Mouse (Mus musculus): Measurements from ENCODE around the gene Zbtb20. TPM values are rescaled to one million over a fixed set of nuclear protein-coding genes. Genes with fewer than 3 reads are reported as not detected.

The Zbtb20 gene
- polyA plus RNA-seq, 1 experiment from 2014 or later, result 47.6 TPM

GRCm38 (mm10) chr16:43604399-43605013 is 728.8 kb downstream of the Zbtb20 start:
- 38% methylated on average over 4 of the region's 4 CpGs for WGBS
- peaks cover 8% of the 10 kb centered on the region; the same call in 1 of the 2 replicates for H3K36me3 ChIP-seq

GRCm38 (mm10) chr16:43607086-43607485 is 731.4 kb downstream of the Zbtb20 start:
- peaks cover 9% of the 10 kb centered on the region for H3K4me1 ChIP-seq (replicated peaks)
- H3K9ac ChIP-seq, result no peak overlapping the region
- no peak overlapping the region for H3K4me2 ChIP-seq
- H3K4me3 ChIP-seq, result no peak overlapping the region
- no peaks in the 10 kb centered on the region for H3K27me3 ChIP-seq
- ATAC-seq (replicated peaks; ENCODE audit: insufficient number of reproducible peaks, insufficient read depth, low FRiP score, low read depth), result no peak
- no peak overlapping the region for H3K27ac ChIP-seq
- H3K9me3 ChIP-seq (replicated peaks), result no peaks in the 10 kb centered on the region
- H3K36me3 ChIP-seq, result peaks cover 18% of the 10 kb centered on the region; the same call in 1 of the 2 replicates

More at GRCm38 (mm10) chr16:43604399-43605013, 728.8 kb downstream of the Zbtb20 start:
- Histone ChIP-seq H3K27me3 (no peaks in the 10 kb centered on the region), H3K4me1 (replicated peaks) (peaks cover 2% of the 10 kb centered on the region), H3K27ac (no peak overlapping the region), H3K4me3 (no peak overlapping the region), H3K9ac (no peak overlapping the region), H3K9me3 (replicated peaks) (no peaks in the 10 kb centered on the region), H3K4me2 (no peak overlapping the region)
- ATAC-seq (replicated peaks; ENCODE audit: insufficient number of reproducible peaks, insufficient read depth, low FRiP score, low read depth), result no peak

- Histone ChIP-seq H3K27ac (no peak overlapping the region), H3K4me3 (no peak overlapping the region), H3K27me3 (no peaks in the 10 kb centered on the region)
Measured at GRCm38 (mm10) chr16:43608066-43608465, 732.4 kb downstream of the Zbtb20 start.

GRCm38 (mm10) chr16:43610375-43610774 is 734.7 kb downstream of the Zbtb20 start:
- H3K4me1 ChIP-seq (replicated peaks), result peaks cover 11% of the 10 kb centered on the region
- H3K4me2 ChIP-seq, result no peak overlapping the region
- H3K36me3 ChIP-seq, result peaks cover 18% of the 10 kb centered on the region; the same call in 1 of the 2 replicates
- no peaks in the 10 kb centered on the region for H3K9me3 ChIP-seq (replicated peaks)
- H3K27ac ChIP-seq, result peak overlapping the region; percentile 35
- 63% methylated on average over 10 of the region's 10 CpGs for WGBS
- no peaks in the 10 kb centered on the region for H3K27me3 ChIP-seq
- H3K4me3 ChIP-seq, result no peak overlapping the region
- H3K9ac ChIP-seq, result no peak overlapping the region
- peak; percentile 67 for ATAC-seq (replicated peaks; ENCODE audit: insufficient number of reproducible peaks, insufficient read depth, low FRiP score, low read depth)

More at GRCm38 (mm10) chr16:43608066-43608465, 732.4 kb downstream of the Zbtb20 start:
- no peak overlapping the region for H3K4me2 ChIP-seq
- ATAC-seq (replicated peaks; ENCODE audit: insufficient number of reproducible peaks, insufficient read depth, low FRiP score, low read depth), result no peak
- H3K36me3 ChIP-seq, result peaks cover 18% of the 10 kb centered on the region; the same call in 1 of the 2 replicates
- H3K9me3 ChIP-seq (replicated peaks), result no peaks in the 10 kb centered on the region
- peaks cover 9% of the 10 kb centered on the region for H3K4me1 ChIP-seq (replicated peaks)
- no peak overlapping the region for H3K9ac ChIP-seq

GRCm38 (mm10) chr16:43616348-43616747 is 740.7 kb downstream of the Zbtb20 start:
- 52% methylated on average over 4 of the region's 4 CpGs for WGBS
- no peak for ATAC-seq (replicated peaks; ENCODE audit: insufficient number of reproducible peaks, insufficient read depth, low FRiP score, low read depth)
- H3K4me1 ChIP-seq (replicated peaks), result peaks cover 21% of the 10 kb centered on the region
- H3K9me3 ChIP-seq (replicated peaks), result no peaks in the 10 kb centered on the region
- H3K4me3 ChIP-seq, result no peak overlapping the region
- no peak overlapping the region for H3K4me2 ChIP-seq
- H3K27ac ChIP-seq, result peak overlapping the region; percentile 48; the same call in 1 of the 2 replicates
- H3K9ac ChIP-seq, result no peak overlapping the region
- no peaks in the 10 kb centered on the region for H3K27me3 ChIP-seq
- peaks cover 8% of the 10 kb centered on the region; the same call in 1 of the 2 replicates for H3K36me3 ChIP-seq

GRCm38 (mm10) chr16:43617346-43617745 is 741.7 kb downstream of the Zbtb20 start:
- peaks cover 23% of the 10 kb centered on the region for H3K4me1 ChIP-seq (replicated peaks)
- H3K4me3 ChIP-seq, result no peak overlapping the region
- H3K36me3 ChIP-seq, result peaks cover 8% of the 10 kb centered on the region; the same call in 1 of the 2 replicates
- 86% methylated on average over 6 of the region's 6 CpGs for WGBS
- H3K9me3 ChIP-seq (replicated peaks), result no peaks in the 10 kb centered on the region
- H3K27me3 ChIP-seq, result no peaks in the 10 kb centered on the region
- no peak overlapping the region for H3K4me2 ChIP-seq
- no peak overlapping the region for H3K9ac ChIP-seq
- H3K27ac ChIP-seq, result no peak overlapping the region
- no peak for ATAC-seq (replicated peaks; ENCODE audit: insufficient number of reproducible peaks, insufficient read depth, low FRiP score, low read depth)

- no peak overlapping the region for H3K4me2 ChIP-seq
- WGBS, result 85% methylated on average over 23 of the region's 23 CpGs
- H3K4me1 ChIP-seq (replicated peaks), result peaks cover 23% of the 10 kb centered on the region
- no peak overlapping the region for H3K27ac ChIP-seq
- H3K4me3 ChIP-seq, result no peak overlapping the region
- ATAC-seq (replicated peaks; ENCODE audit: insufficient number of reproducible peaks, insufficient read depth, low FRiP score, low read depth), result no peak
- H3K36me3 ChIP-seq, result peaks cover 8% of the 10 kb centered on the region; the same call in 1 of the 2 replicates
- H3K27me3 ChIP-seq, result no peaks in the 10 kb centered on the region
- H3K9ac ChIP-seq, result no peak overlapping the region
- H3K9me3 ChIP-seq (replicated peaks), result no peaks in the 10 kb centered on the region
Measured at GRCm38 (mm10) chr16:43618286-43618685, 742.6 kb downstream of the Zbtb20 start.

- peak; percentile 55; the same call in 1 of the 2 replicates for ATAC-seq (replicated peaks; ENCODE audit: insufficient number of reproducible peaks, insufficient read depth, low FRiP score, low read depth)
- H3K36me3 ChIP-seq, result peaks cover 8% of the 10 kb centered on the region; the same call in 1 of the 2 replicates
- H3K27ac ChIP-seq, result peak overlapping the region; percentile 34; the same call in 1 of the 2 replicates
- H3K27me3 ChIP-seq, result no peaks in the 10 kb centered on the region
- H3K9ac ChIP-seq, result no peak overlapping the region; the same call in 1 of the 2 replicates
- H3K9me3 ChIP-seq (replicated peaks), result no peaks in the 10 kb centered on the region
- 56% methylated on average over 6 of the region's 6 CpGs for WGBS
- no peak overlapping the region for H3K4me3 ChIP-seq
- H3K4me1 ChIP-seq (replicated peaks), result peaks cover 23% of the 10 kb centered on the region
- no peak overlapping the region for H3K4me2 ChIP-seq
Measured at GRCm38 (mm10) chr16:43619277-43619676, 743.6 kb downstream of the Zbtb20 start.

GRCm38 (mm10) chr16:43620359-43620758 is 744.7 kb downstream of the Zbtb20 start:
- ATAC-seq (replicated peaks; ENCODE audit: insufficient number of reproducible peaks, insufficient read depth, low FRiP score, low read depth), result no peak
- Histone ChIP-seq H3K27me3 (no peaks in the 10 kb centered on the region), H3K4me2 (no peak overlapping the region), H3K36me3 (peaks cover 8% of the 10 kb centered on the region; the same call in 1 of the 2 replicates), H3K9me3 (replicated peaks) (no peaks in the 10 kb centered on the region), H3K27ac (no peak overlapping the region), H3K9ac (no peak overlapping the region), H3K4me1 (replicated peaks) (peaks cover 25% of the 10 kb centered on the region), H3K4me3 (no peak overlapping the region)
- 41% methylated on average over 2 of the region's 2 CpGs for WGBS

- Histone ChIP-seq H3K4me3 (no peak overlapping the region), H3K9me3 (replicated peaks) (no peaks in the 10 kb centered on the region), H3K27ac (no peak overlapping the region), H3K27me3 (no peaks in the 10 kb centered on the region), H3K4me2 (no peak overlapping the region), H3K36me3 (peaks cover 4% of the 10 kb centered on the region; the same call in 1 of the 2 replicates), H3K4me1 (replicated peaks) (peaks cover 13% of the 10 kb centered on the region; the same call in 1 of the 2 replicates), H3K9ac (no peak overlapping the region)
- no peak for ATAC-seq (replicated peaks; ENCODE audit: insufficient number of reproducible peaks, insufficient read depth, low FRiP score, low read depth)
- 78% methylated on average over 5 of the region's 5 CpGs for WGBS
Measured at GRCm38 (mm10) chr16:43623315-43624000, 747.8 kb downstream of the Zbtb20 start.

GRCm38 (mm10) chr16:43624876-43625275 is 749.2 kb downstream of the Zbtb20 start:
- H3K9me3 ChIP-seq (replicated peaks), result no peaks in the 10 kb centered on the region
- WGBS, result 59% methylated on average over 4 of the region's 4 CpGs
- no peak for ATAC-seq (replicated peaks; ENCODE audit: insufficient number of reproducible peaks, insufficient read depth, low FRiP score, low read depth)
- H3K4me2 ChIP-seq, result no peak overlapping the region
- peaks cover 13% of the 10 kb centered on the region; the same call in 1 of the 2 replicates for H3K4me1 ChIP-seq (replicated peaks)
- H3K27ac ChIP-seq, result no peak overlapping the region
- H3K36me3 ChIP-seq, result no peaks in the 10 kb centered on the region
- H3K9ac ChIP-seq, result no peak overlapping the region
- H3K4me3 ChIP-seq, result no peak overlapping the region
- no peaks in the 10 kb centered on the region for H3K27me3 ChIP-seq

All from heart, embryonic 15.5 days (tissue).